Mouse (Mus musculus): ENCODE results near the gene Hecw2. TPM values are rescaled to one million over a fixed set of nuclear protein-coding genes. Genes with fewer than 3 reads are reported as not detected.

Hecw2 gene
- polyA plus RNA-seq, 1 experiment: not detected

DNA sequence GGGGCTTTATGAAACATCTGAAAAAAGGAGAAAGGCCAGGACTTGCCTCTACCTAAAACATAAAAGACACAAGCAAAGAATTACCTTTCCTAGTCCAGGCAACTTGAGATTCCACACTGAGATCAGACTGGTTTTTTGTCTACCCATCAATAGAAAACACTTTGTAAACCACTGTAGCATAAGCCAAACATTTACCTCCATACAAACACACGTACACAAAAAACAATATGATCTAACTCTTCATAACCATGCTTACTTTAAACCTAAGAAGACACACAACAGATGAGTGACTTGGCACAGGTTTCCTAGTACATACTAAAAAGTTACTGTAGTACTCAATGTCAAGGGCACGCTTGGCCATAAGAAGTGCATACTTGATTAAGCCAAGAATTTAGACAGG lies 419.4 kb downstream of the Hecw2 start:
- TF ChIP-seq GATA1 (IDR thresholded peaks at IDR 0.05; ENCODE audit: low read length): no peak

DNA sequence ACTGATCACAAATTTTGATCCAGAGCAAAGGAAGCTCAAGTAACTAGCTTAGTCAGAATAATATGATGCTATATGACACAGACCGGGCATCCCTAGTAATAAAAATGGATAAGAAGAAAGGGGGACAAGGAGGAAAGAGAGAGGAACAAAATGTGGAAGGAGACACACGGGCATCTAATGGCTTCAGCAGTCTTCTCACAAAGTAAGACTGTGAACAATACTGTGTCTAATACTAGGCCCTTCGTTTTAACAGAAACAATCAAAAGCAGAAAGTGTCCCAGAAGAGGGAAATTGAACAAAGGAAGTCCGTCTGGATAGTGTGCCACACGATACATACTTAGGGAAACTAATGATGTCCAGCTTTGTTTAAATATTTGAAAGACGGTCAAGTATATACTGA lies 419.9 kb downstream of the Hecw2 start:
- no peak for TF ChIP-seq GATA1 (IDR thresholded peaks at IDR 0.05; ENCODE audit: low read length)

DNA sequence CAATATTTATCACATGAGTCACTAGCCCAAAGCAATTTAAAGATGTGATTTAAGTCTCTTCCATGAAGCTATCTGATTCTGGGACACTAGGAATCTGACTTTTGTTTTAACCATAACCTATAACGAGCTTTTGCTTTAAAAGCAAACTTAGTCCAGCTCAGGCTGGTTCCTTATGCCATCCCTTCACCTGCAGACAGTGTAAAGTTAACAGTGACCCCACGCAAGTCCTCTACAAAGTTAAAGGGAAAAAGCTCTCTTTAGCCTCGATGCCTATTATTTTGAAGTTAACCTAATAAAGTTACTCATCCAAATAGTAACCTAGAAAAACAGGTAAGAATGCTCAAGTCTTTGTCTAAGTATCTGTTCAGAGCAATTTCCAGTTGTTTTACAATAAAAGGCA lies 420.4 kb downstream of the Hecw2 start:
- TF ChIP-seq GATA1 (IDR thresholded peaks at IDR 0.05; ENCODE audit: low read length): no peak

DNA sequence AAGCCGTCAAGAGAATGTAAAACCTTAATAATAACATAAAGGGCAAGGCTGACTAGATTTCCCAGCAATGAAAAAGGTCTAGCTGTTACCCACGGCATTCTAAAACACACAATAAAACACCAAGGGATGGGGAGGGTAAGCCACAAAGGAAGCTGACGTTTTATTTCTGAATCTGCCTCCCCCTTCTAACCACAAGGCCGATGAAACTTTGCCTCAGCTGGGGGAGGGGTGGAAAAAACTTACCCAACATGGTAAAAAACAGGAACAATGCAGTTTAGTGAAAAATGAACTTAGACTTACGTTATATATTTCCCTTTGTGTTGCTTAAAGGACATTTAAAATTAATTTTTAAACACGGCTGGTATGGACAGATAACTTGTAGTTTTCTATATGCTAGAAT lies 421.0 kb downstream of the Hecw2 start:
- no peak for TF ChIP-seq GATA1 (IDR thresholded peaks at IDR 0.05; ENCODE audit: low read length)

DNA sequence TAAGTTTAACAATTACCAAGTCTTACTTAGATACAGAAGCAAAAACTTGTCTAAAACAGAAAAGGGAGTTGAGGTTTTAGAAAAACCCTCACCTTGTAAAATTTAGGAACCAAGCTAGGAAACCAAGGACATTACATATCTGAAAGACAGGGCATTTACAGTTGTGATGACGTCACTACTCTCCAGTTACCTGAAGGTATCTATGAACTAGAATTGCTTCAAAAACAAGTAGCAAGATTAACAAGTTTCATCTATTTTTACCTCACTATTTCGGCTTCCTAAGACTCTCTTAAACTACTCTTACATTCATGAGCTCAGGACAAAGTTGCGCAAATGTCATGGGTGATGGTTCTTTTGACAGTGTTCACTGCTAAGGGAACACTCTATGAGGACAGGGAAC lies 422.0 kb downstream of the Hecw2 start:
- TF ChIP-seq GATA1 (IDR thresholded peaks at IDR 0.05; ENCODE audit: low read length): no peak

DNA sequence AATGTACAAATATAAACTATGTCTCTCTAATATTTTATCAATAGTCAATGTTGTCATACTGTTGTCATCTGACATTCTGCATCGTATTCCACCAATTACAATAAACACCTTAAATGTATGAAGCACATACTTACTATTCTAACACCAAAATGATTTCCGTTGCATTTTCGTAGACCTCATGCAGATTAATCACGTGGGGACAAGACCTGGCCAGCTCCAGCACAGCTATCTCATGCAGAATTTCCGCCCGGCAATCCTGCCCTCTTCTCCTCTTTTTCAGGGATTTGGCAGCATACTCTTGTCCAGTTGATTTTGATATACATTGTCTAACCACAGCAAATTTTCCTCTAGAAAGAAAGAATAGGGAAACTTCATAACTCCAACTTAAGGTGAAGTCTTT lies 423.5 kb downstream of the Hecw2 start:
- no peak for TF ChIP-seq GATA1 (IDR thresholded peaks at IDR 0.05; ENCODE audit: low read length)

DNA sequence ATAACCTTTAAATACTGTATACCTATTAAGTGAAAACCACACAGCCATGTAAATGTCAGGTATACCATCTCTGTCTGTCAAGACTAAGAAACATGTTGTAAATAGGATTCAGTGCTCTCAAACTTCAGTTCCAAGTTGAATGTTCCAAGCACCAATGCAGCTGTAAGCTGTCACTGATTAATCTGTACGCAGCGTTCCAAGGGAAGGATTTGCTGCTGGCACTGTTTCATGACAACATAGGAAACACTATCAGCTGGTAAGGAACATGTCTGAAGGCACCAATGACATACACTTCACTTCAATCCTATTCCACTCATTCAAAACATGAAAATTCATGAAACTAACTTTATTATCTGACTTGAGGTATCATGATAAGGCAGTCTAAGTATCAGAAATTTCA lies 428.9 kb downstream of the Hecw2 start:
- no peak for TF ChIP-seq GATA1 (IDR thresholded peaks at IDR 0.05; ENCODE audit: low read length)

DNA sequence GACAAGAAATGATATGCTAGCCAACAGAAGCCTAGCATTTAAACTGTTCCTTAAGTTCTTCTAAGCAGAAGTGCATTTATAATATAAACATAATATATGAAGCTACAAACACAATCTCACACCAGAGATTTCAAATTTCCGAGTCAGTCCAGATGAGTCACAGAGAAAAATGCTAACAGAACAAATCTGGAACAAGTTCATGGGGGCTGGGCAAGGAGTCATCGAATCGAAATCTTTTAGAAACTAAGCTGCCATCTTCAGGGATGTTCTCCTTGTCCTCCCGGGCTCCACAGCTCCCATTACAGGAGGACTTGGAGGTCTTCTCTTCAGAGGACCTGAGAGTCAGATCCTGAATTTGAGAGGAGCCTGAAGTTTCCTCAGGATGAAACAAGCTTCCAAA lies 437.7 kb downstream of the Hecw2 start:
- no peak for TF ChIP-seq GATA1 (IDR thresholded peaks at IDR 0.05; ENCODE audit: low read length)

Other genes with a start within 250 kb of the Hecw2 start
- gene Ccdc150, start 55.5 kb upstream of the Hecw2 start, polyA plus RNA-seq (2012): not detected in 2 replicates
- 1.3 and 1.4 TPM in 2 replicates for gene Gtf3c3, start 243.8 kb upstream of the Hecw2 start, polyA plus RNA-seq (2012)